Mouse (Mus musculus) CH12.LX (cell line): Measurements from ENCODE around the gene Slc6a11.

ENCODE experiments used
- BHLHE40 ChIP-seq: IDR thresholded peaks from 2 replicates; pipeline ENCODE4 v1.6.1; 2011; ENCODE audit warnings: mild to moderate bottlenecking, low read depth, low read length, improper control_type of control experiment
- CTCF ChIP-seq, 2 experiments: IDR thresholded peaks in 1 of 2; conservative IDR thresholded peaks in 1 of 2; 2 replicates each; pipeline ENCODE4 v1.5.1; 2011 to 2012; ENCODE audit warnings: low read depth in 2 of 2, low read length in 2 of 2, improper control_type of control experiment in 1 of 2, inconsistent platforms in 1 of 2, mild to moderate bottlenecking in 1 of 2, moderate library complexity in 1 of 2
- GABPA ChIP-seq: IDR thresholded peaks from 2 replicates; pipeline ENCODE4 v1.6.1; 2012; ENCODE audit warnings: low read depth, low read length, improper control_type of control experiment, inconsistent platforms; ENCODE audit not compliant: insufficient replicate concordance
- HCFC1 ChIP-seq: IDR thresholded peaks from 2 replicates; pipeline ENCODE4 v1.6.1; 2012; ENCODE audit warnings: low read depth, mild to moderate bottlenecking, inconsistent platforms, low read length, improper control_type of control experiment
- JUN ChIP-seq: IDR thresholded peaks from 2 replicates; pipeline ENCODE4 v1.6.1; 2011; ENCODE audit warnings: low read depth, mild to moderate bottlenecking, low read length, improper control_type of control experiment, moderate library complexity; ENCODE audit not compliant: insufficient read depth
- UBTF ChIP-seq: IDR thresholded peaks from 2 replicates; pipeline ENCODE4 v1.6.1; 2012; ENCODE audit warnings: low read depth, mild to moderate bottlenecking, inconsistent platforms, low read length, improper control_type of control experiment, moderate library complexity
- ZKSCAN1 ChIP-seq: IDR thresholded peaks from 2 replicates; pipeline ENCODE4 v1.6.1; 2012; ENCODE audit warnings: low read depth, inconsistent platforms, low read length, improper control_type of control experiment, borderline replicate concordance

- no peak for TF ChIP-seq UBTF
- TF ChIP-seq BHLHE40 = no peak
- no peak for TF ChIP-seq JUN
- TF ChIP-seq ZKSCAN1 = no peak
- no peak for TF ChIP-seq HCFC1
- TF ChIP-seq GABPA = no peak
- TF ChIP-seq CTCF (conservative IDR thresholded peaks at IDR 0.05 in 1 of 2, IDR thresholded peaks at IDR 0.05 in 1 of 2; ENCODE audit: low read depth in 2 of 2, low read length in 2 of 2) = no peak
Observed at GRCm38 (mm10) chr6:114131122-114131872, at the start of gene Slc6a11.
